Comparison of ENCODE assay signal across 14 mouse cellular contexts in the genomic region with DNA sequence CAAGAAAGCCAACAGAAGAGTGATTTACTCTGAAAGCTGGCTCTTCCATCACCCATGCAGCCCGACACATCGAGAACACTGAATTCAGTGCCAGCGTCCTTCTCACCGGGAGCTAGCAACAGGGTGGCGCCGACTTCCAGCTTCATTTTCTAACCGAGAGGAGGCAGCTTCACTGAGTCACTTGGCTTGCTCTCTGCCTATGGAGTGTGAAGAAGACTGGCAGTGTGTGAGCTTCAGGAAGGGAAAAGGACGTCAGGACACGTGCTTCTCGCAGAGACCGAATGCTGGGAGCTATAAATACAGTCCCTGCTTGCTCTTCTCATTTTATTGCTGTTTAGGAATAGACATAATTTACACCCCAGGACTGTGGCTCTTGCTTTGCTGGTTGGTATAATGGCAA.
DNase-seq lines count a peak whose midpoint lies in the region; ATAC-seq and TF ChIP-seq lines count a peak whose summit lies in the region.
"Had no signal": no experiment of that assay in that cellular context is flagged by ENCODE, and none has a peak within 500 bp of the region (broad histone marks: within the 10 kb centered on the region; RNA-seq: fewer than 3 reads in every experiment).

No protein-coding gene starts in this region.

- no peak for ATAC-seq in granulocyte monocyte progenitor cell, adult 5-6 weeks (replicated peaks; ENCODE audit: poor library complexity, severe bottlenecking)
- ATAC-seq: intestine, embryonic 16.5 days; liver, postnatal 0 days had no signal

- H3K27ac ChIP-seq in cerebellum, adult 2 months (ENCODE audit: insufficient read depth, low read length): no peak overlapping the region
- peak overlapping the region; percentile 64 for H3K27ac ChIP-seq in layer of hippocampus, adult 2 months
- no peak overlapping the region for H3K27ac ChIP-seq in gastrocnemius, adult 2 months
- H3K27ac ChIP-seq: heart, embryonic 15.5 days had no signal

- intact Hi-C loops in left cerebral cortex, postnatal 36 days (cut with DNase I): no loop called here
- intact Hi-C loops in gastrocnemius, adult 2 months (cut with DNase I): no loop called here

- peak; percentile 8 to 21 for DNase-seq in cerebellum, postnatal 25 days
- DNase-seq in cerebellum, adult 2 months: no peak
- DNase-seq in brain, adult 2 months (ENCODE audit: low read depth, low spot score): peak; percentile 92
- DNase-seq in layer of hippocampus, adult 2 months (ENCODE audit: low spot score in 2 of 2): peak; percentile 38 to 79
- DNase-seq in left cerebral cortex, postnatal 36 days (ENCODE audit: low spot score in 2 of 2): peak; percentile 77 to 80
- DNase-seq in gastrocnemius, adult 2 months: no peak
- no peak for DNase-seq in heart, adult 9 months (ENCODE audit: low spot score in 2 of 2)
- DNase-seq: liver, postnatal 0 days; spleen, adult 18-20 months; thymus, adult 2 months had no signal

- TF ChIP-seq CTCF in cerebellum, adult 2 months (IDR thresholded peaks at IDR 0.05; ENCODE audit: borderline replicate concordance, insufficient read depth, low read depth, low read length): no peak
- TF ChIP-seq CTCF in layer of hippocampus, adult 2 months (conservative IDR thresholded peaks at IDR 0.05): peak; percentile 44
- no peak for TF ChIP-seq CTCF in gastrocnemius, adult 2 months (IDR thresholded peaks at IDR 0.05)

- H3K4me1 ChIP-seq in cerebellum, adult 2 months (ENCODE audit: control insufficient read depth, insufficient read depth, low read length): no peaks in the 10 kb centered on the region; the same call in 1 of the 2 replicates
- H3K4me1 ChIP-seq: heart, embryonic 15.5 days had no signal

- no peaks in the 10 kb centered on the region; the same call in 1 of the 2 replicates for H3K27me3 ChIP-seq in cerebellum, adult 2 months (ENCODE audit: control insufficient read depth, insufficient read depth, low read length)
- H3K27me3 ChIP-seq: heart, embryonic 15.5 days had no signal

- WGBS in cerebellum, adult 2 months: 24% methylated on average over 11 of the region's 11 CpGs

- TF ChIP-seq POLR2A in cerebellum, adult 2 months (IDR thresholded peaks at IDR 0.05; ENCODE audit: borderline replicate concordance, insufficient read depth, low read length): no peak

- no peak overlapping the region for H3K4me3 ChIP-seq in cerebellum, adult 2 months (replicated peaks; ENCODE audit: insufficient read depth, low read depth, low read length)
- H3K4me3 ChIP-seq in layer of hippocampus, adult 2 months: no peak overlapping the region; the same call in 1 of the 2 replicates
- no peak overlapping the region for H3K4me3 ChIP-seq in gastrocnemius, adult 2 months
- H3K4me3 ChIP-seq: heart, embryonic 15.5 days; myocyte had no signal

Comparison
In these comparisons a context has a peak if more than half of its experiments do, and no peak if none do; other contexts are left out.
1. DNase-seq: peak in cerebellum, postnatal 25 days (2 of 2), brain, adult 2 months (single experiment), layer of hippocampus, adult 2 months (2 of 2) and left cerebral cortex, postnatal 36 days (2 of 2); none in cerebellum, adult 2 months (0 of 2), gastrocnemius, adult 2 months (single experiment) and heart, adult 9 months (0 of 2).